Mouse (Mus musculus): ENCODE results near the gene Defb23.

GRCm38 (mm10) chr2:152439833-152440232 lies 24.6 kb downstream of the Defb23 start:
- TF ChIP-seq CTCF (IDR thresholded peaks at IDR 0.05) (no peak), EP300 (IDR thresholded peaks at IDR 0.05) (no peak)

Measured in lung, postnatal 0 days (tissue).